Mouse (Mus musculus): ENCODE results near the gene Ilf3. TPM values are rescaled to one million over a fixed set of nuclear protein-coding genes. Genes with fewer than 3 reads are reported as not detected.

Ilf3 gene
- polyA plus RNA-seq, 1 experiment: 56.6 TPM

DNA sequence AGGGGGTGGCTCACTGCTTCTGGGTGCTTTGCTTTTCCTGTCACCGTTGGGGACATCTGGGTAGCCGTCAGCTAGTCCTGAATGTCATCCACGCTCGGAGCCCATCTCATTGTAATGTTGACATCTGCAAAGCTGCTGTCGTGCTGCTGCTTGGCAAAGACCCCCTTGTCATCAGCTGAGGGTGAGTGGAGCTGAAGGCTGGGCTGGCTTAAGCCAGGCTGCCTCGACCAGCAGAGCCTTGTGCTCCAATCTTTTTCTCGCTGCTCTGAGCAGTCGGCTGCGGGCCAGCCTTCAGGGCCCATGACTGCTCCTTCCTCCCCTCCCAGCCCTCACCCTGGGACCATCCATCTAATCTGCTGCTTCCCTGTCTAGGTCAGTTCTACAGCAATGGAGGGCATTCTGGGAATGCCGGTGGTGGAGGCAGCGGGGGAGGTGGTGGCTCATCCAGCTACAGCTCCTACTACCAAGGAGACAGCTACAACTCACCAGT lies 35.1 kb downstream of the Ilf3 start:
- H3K27me3 ChIP-seq (ENCODE audit: control insufficient read depth, insufficient read depth, insufficient read length): no peaks in the 10 kb centered on the region
- no peaks in the 10 kb centered on the region for H3K79me2 ChIP-seq (ENCODE audit: control insufficient read depth, insufficient read depth)

DNA sequence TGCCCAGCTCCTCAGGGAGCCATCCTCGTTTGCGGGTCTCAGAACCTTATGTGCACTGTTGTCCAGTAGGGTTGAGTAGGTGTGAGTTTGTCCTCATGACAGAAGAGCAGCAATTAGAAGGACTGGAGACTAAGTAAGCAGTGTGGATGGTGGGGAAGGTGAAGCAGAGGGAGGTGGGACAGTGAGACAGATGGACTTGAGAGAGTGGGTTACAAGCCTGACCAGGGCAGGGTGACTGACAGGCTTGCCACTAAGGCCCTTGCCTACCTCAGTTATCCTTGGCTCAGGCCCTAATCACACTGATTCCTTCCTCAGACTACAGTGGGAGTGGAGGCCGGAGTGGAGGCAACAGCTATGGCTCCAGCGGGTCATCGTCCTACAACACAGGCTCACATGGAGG lies 36.1 kb downstream of the Ilf3 start:
- H3ac ChIP-seq (ENCODE audit: control insufficient read depth, insufficient read length): no peak overlapping the region
- H3K27me3 ChIP-seq (ENCODE audit: control insufficient read depth, insufficient read depth, insufficient read length): no peaks in the 10 kb centered on the region
- H3K4me3 ChIP-seq: no peak overlapping the region

More for the DNA sequence above, 35.1 kb downstream of the Ilf3 start:
- H3ac ChIP-seq (ENCODE audit: control insufficient read depth, insufficient read length): no peak overlapping the region
- no peak overlapping the region for H3K4me3 ChIP-seq
- H3K36me3 ChIP-seq (ENCODE audit: control insufficient read depth, insufficient read depth): peaks cover 35% of the 10 kb centered on the region
- TF ChIP-seq SRF (IDR thresholded peaks at IDR 0.05; ENCODE audit: control insufficient read depth, insufficient read length, low read depth): no peak
- no peak for TF ChIP-seq USF1 (IDR thresholded peaks at IDR 0.05; ENCODE audit: low read depth)
- no peak for TF ChIP-seq POLR2A (IDR thresholded peaks at IDR 0.05; ENCODE audit: insufficient read length, low read depth)
- TF ChIP-seq TCF3 (IDR thresholded peaks at IDR 0.05; ENCODE audit: insufficient read length, low read depth): no peak
- TF ChIP-seq MYOG (IDR thresholded peaks at IDR 0.05; ENCODE audit: control insufficient read depth in 1 of 3, insufficient read depth in 1 of 3, insufficient read length in 2 of 3, low read depth in 2 of 3): no peak
- no peak for TF ChIP-seq TCF12 (IDR thresholded peaks at IDR 0.05; ENCODE audit: insufficient read depth, poor library complexity, severe bottlenecking)
- TF ChIP-seq POLR2AphosphoS2 (IDR thresholded peaks at IDR 0.05; ENCODE audit: insufficient read length, low read depth): no peak
- no peak for TF ChIP-seq MYOD1 (IDR thresholded peaks at IDR 0.05; ENCODE audit: control insufficient read depth in 1 of 3, insufficient read length in 2 of 3, low read depth in 2 of 3)
- TF ChIP-seq MAX (IDR thresholded peaks at IDR 0.05; ENCODE audit: low read depth): no peak
- TF ChIP-seq E2F4 (IDR thresholded peaks at IDR 0.05; ENCODE audit: insufficient read depth): no peak
- no peak for TF ChIP-seq CEBPB (IDR thresholded peaks at IDR 0.05; ENCODE audit: insufficient read depth, poor library complexity, severe bottlenecking)
- TF ChIP-seq REST (IDR thresholded peaks at IDR 0.05; ENCODE audit: insufficient read depth, insufficient read length): no peak
- no peak overlapping the region for H3K4me2 ChIP-seq (ENCODE audit: low read depth)

DNA sequence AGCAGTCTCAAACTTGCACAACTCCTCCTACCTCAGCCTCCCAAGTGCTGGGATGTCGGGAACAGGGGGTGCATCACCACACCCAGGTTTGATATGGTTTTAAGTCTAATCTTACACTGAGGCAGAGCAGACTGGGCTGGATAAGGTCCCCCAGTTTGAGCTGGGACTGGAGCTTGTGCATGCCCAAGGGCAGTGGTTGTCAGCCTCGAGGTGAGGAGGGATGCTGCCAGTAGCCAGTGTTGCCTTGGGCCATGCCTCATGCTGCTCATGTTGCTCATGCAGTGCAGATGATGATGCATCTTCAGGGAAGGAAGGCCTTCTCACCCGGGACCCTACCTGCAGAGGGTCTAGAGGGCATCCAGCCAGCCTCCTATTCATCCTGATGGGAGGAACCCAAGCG lies 37.9 kb downstream of the Ilf3 start:
- Histone ChIP-seq H3K4me2 (ENCODE audit: low read depth) (no peak overlapping the region), H3K79me2 (ENCODE audit: control insufficient read depth, insufficient read depth) (no peaks in the 10 kb centered on the region), H3K27me3 (ENCODE audit: control insufficient read depth, insufficient read depth, insufficient read length) (no peaks in the 10 kb centered on the region), H3ac (ENCODE audit: control insufficient read depth, insufficient read length) (no peak overlapping the region), H3K4me3 (no peak overlapping the region), H3K36me3 (ENCODE audit: control insufficient read depth, insufficient read depth) (peaks cover 25% of the 10 kb centered on the region)
- no peak for TF ChIP-seq CEBPB (IDR thresholded peaks at IDR 0.05; ENCODE audit: insufficient read depth, poor library complexity, severe bottlenecking)
- no peak for TF ChIP-seq MAX (IDR thresholded peaks at IDR 0.05; ENCODE audit: low read depth)
- peak; percentile 22 for TF ChIP-seq POLR2AphosphoS2 (IDR thresholded peaks at IDR 0.05; ENCODE audit: insufficient read length, low read depth)
- no peak for TF ChIP-seq SRF (IDR thresholded peaks at IDR 0.05; ENCODE audit: control insufficient read depth, insufficient read length, low read depth)
- TF ChIP-seq MYOD1 (IDR thresholded peaks at IDR 0.05; ENCODE audit: control insufficient read depth in 1 of 3, insufficient read length in 2 of 3, low read depth in 2 of 3): no peak
- TF ChIP-seq POLR2A (IDR thresholded peaks at IDR 0.05; ENCODE audit: insufficient read length, low read depth): no peak
- no peak for TF ChIP-seq TCF3 (IDR thresholded peaks at IDR 0.05; ENCODE audit: insufficient read length, low read depth)
- no peak for TF ChIP-seq REST (IDR thresholded peaks at IDR 0.05; ENCODE audit: insufficient read depth, insufficient read length)

More for the DNA sequence above, 36.1 kb downstream of the Ilf3 start:
- peaks cover 28% of the 10 kb centered on the region for H3K36me3 ChIP-seq (ENCODE audit: control insufficient read depth, insufficient read depth)
- TF ChIP-seq CEBPB (IDR thresholded peaks at IDR 0.05; ENCODE audit: insufficient read depth, poor library complexity, severe bottlenecking): no peak
- no peak for TF ChIP-seq REST (IDR thresholded peaks at IDR 0.05; ENCODE audit: insufficient read depth, insufficient read length)
- no peak overlapping the region for H3K4me2 ChIP-seq (ENCODE audit: low read depth)
- no peaks in the 10 kb centered on the region for H3K79me2 ChIP-seq (ENCODE audit: control insufficient read depth, insufficient read depth)

DNA sequence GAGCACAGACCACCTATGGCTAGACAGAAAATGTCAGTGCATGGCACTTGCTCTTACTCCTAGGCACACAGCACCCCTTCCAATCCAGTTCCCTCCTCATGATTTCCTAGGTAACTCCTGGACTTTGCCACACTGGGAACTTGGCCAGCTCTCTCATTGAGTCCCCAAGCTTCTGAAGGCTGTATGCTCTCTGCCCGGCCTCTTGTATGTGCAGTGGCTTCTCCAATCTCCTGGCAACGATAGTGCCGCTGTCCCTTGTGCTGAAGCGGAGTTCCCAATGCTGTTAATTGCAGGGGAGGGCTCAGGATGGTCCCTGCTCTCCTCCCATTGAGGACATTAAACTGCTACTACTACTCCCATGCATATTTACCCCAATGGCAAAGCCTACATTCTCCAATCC lies 40.3 kb downstream of the Ilf3 start:
- no peak overlapping the region for H3K4me3 ChIP-seq
- H3ac ChIP-seq (ENCODE audit: control insufficient read depth, insufficient read length): no peak overlapping the region
- no peak for TF ChIP-seq MYOD1 (IDR thresholded peaks at IDR 0.05; ENCODE audit: control insufficient read depth in 1 of 3, insufficient read length in 2 of 3, low read depth in 2 of 3)
- no peak for TF ChIP-seq SRF (IDR thresholded peaks at IDR 0.05; ENCODE audit: control insufficient read depth, insufficient read length, low read depth)
- TF ChIP-seq TCF12 (IDR thresholded peaks at IDR 0.05; ENCODE audit: insufficient read depth, poor library complexity, severe bottlenecking): no peak
- TF ChIP-seq REST (IDR thresholded peaks at IDR 0.05; ENCODE audit: insufficient read depth, insufficient read length): peak; percentile 84
- TF ChIP-seq POLR2AphosphoS2 (IDR thresholded peaks at IDR 0.05; ENCODE audit: insufficient read length, low read depth): peak; percentile 9
- peaks cover 1% of the 10 kb centered on the region for H3K79me2 ChIP-seq (ENCODE audit: control insufficient read depth, insufficient read depth)
- peaks cover 17% of the 10 kb centered on the region for H3K36me3 ChIP-seq (ENCODE audit: control insufficient read depth, insufficient read depth)
- H3K4me2 ChIP-seq (ENCODE audit: low read depth): no peak overlapping the region
- no peaks in the 10 kb centered on the region for H3K27me3 ChIP-seq (ENCODE audit: control insufficient read depth, insufficient read depth, insufficient read length)

DNA sequence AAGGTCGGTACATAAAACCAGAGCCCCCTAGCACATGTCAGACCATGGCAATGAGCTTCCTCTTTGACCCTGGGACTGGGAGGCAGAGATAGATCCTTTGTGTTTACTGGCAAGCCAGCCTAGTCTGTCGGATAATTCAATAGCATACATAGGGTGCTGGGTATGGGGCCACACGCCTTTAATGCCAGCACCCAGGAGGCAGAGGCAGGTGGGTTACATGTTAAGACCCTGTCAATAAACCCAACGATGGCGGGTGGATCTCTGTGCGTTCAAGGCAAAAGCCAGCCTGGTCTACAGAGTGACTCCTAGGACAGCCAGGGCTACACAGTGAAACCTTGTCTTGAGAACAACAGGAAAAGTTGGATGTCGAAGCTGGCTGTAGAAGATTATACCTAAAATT lies 41.0 kb downstream of the Ilf3 start:
- H3ac ChIP-seq (ENCODE audit: control insufficient read depth, insufficient read length): no peak overlapping the region
- H3K4me2 ChIP-seq (ENCODE audit: low read depth): no peak overlapping the region
- no peak overlapping the region for H3K4me3 ChIP-seq
- peaks cover 5% of the 10 kb centered on the region for H3K79me2 ChIP-seq (ENCODE audit: control insufficient read depth, insufficient read depth)
- peaks cover 14% of the 10 kb centered on the region for H3K36me3 ChIP-seq (ENCODE audit: control insufficient read depth, insufficient read depth)
- TF ChIP-seq MYOG (IDR thresholded peaks at IDR 0.05; ENCODE audit: control insufficient read depth in 1 of 3, insufficient read depth in 1 of 3, insufficient read length in 2 of 3, low read depth in 2 of 3) (no peak), MAX (IDR thresholded peaks at IDR 0.05; ENCODE audit: low read depth) (no peak), TCF3 (IDR thresholded peaks at IDR 0.05; ENCODE audit: insufficient read length, low read depth) (no peak), POLR2AphosphoS2 (IDR thresholded peaks at IDR 0.05; ENCODE audit: insufficient read length, low read depth) (peak; percentile 69), SRF (IDR thresholded peaks at IDR 0.05; ENCODE audit: control insufficient read depth, insufficient read length, low read depth) (no peak)
- no peaks in the 10 kb centered on the region for H3K27me3 ChIP-seq (ENCODE audit: control insufficient read depth, insufficient read depth, insufficient read length)

Data from myocyte (in vitro differentiated cells).